Mouse (Mus musculus) B cell, adult 62 days (primary cell): Measurements from ENCODE around the gene Camkk1. TPM values are rescaled to one million over a fixed set of nuclear protein-coding genes. Genes with fewer than 3 reads are reported as not detected.

Experiments used
- total RNA-seq: library from RNA; stranded (reverse); gene quantifications from 4 replicates; pipeline ENCODE4 v1.2.4, GENCODE M21; 2023

Gene Camkk1
- total RNA-seq, result 3.4 to 4.2 TPM (median 3.6 TPM) in 4 replicates

DNA sequence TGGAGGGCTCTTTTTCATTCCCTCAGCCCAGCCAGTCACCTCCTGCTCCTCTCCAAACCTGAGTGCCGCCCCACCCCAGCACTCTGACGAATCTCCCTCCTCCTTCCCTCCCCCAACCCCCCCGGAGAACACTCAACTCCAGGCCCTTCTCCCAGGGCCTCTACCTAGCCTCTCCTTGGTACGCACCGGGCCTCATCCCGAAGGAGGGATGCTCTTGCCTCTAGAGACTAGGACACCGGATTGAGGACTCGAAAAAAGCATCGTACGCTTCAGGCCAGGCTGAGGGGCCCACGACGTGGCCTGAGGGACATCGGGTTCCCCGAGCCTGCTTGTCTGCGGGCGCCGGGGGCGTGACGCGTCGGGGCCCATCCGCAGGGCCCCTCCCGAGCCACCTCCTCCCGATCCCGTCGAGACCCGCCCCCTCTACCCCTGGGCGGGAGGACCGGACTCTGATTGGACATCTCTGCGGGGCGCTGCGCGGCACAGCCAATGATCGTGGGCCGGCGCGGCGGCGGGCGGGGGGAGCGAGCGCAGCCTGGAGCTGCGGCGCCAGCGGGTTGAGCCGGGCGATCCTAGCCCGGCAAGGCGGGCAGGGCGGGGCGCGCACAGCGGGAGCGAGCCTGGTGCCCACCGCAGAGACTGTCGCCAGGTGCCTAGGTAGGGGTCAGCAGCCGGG, at the start of gene Camkk1:
TSS of gene Camkk1 (plus strand) at position 538 of the 676 bp plus-strand sequence.

DNA sequence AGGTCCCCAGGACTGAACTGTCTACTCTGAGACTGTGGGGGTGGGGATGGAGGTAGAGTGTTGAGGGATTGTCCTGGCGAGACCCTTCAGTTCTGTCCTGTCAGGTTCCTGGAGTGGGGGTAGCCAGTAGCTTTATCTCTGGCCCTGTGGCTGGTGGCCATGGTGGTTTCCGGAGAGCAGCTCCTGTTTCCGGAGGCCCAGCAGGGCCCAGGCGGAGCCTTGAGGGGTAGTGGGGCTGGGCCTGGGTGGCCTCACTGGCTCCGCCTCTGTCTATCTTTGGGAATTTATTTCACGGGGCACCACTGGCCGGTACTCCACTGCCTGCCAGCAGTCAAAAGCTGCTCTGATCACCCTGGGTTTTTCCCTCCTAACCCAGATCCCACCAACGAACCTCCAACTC, 20.0 kb upstream of the Camkk1 start, which contains the start of gene P2rx1:
TSS of gene P2rx1 (plus strand) at position 333 of the 400 bp plus-strand sequence.

DNA sequence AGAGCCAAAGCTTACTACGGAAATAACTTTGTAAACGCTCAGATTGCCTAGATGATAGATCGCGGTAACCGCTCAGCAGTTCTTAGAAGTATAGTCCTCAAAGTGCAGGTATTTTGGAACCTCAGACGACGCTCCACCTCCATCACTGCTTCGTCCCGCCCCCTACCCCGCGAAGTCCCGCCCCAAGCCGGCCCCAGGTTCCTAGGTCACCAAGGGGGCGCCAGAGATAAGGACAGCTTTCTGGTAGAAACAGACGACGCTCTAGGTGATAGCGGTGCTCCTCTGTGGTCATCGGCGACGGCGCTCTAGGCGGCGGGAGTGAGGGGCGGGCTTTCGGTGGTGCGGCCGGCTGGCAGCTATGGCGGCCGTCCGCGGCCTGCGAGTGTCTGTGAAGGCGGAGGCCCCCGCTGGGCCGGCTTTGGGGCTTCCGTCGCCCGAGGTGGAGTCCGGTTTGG, 28.8 kb downstream of the Camkk1 start, which contains the start of gene Ncbp3:
TSS of gene Ncbp3 (plus strand) at position 242 of the 455 bp plus-strand sequence.

DNA sequence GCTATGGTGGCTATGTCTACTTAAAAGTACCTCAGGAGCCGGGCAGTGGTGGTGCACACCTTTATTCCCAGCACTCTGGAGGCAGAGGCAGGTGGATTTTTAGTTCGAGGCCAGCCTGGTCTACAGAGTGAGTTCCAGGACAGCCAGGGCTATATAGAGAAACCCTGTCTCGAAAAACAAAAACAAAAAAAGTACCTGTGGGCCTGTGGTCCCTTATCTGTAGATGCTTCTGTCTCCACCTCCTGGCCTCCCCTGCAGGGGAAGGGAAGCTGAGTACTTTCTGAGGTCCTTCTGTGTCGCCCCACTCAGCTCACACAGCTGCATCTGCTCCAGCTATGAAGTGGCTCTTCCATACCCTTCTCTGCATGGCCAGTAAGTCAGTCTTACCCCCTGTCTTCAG, 71.5 kb downstream of the Camkk1 start, which contains the start of gene Itgae:
TSS of gene Itgae (plus strand) at position 301 of the 400 bp plus-strand sequence.

Other genes starting within 250 kb of the Camkk1 start
- 4.7 to 6.9 TPM (median 6.0 TPM) in 4 replicates for gene Cyb5d2, start 222.9 kb upstream of the Camkk1 start, total RNA-seq
- 88.1 to 91.1 TPM (median 88.7 TPM) in 4 replicates for gene Zzef1, start 222.8 kb upstream of the Camkk1 start, total RNA-seq
- 512 to 528 TPM (median 517 TPM) in 4 replicates for gene Atp2a3, start 57.8 kb upstream of the Camkk1 start, total RNA-seq
- 2.2 to 4.8 TPM (median 3.6 TPM) in 4 replicates for gene P2rx1, start 19.9 kb upstream of the Camkk1 start, total RNA-seq
- 16.0 to 19.1 TPM (median 17.8 TPM) in 4 replicates for gene Ncbp3, start 28.8 kb downstream of the Camkk1 start, total RNA-seq
- 0.18 to 0.22 TPM in 2 of 4 replicates, not detected in the others for gene Itgae, start 71.6 kb downstream of the Camkk1 start, total RNA-seq
- gene Haspin, start 119.3 kb downstream of the Camkk1 start, total RNA-seq, result 2.9 to 3.3 TPM (median 3.0 TPM) in 4 replicates
- not detected in 4 replicates for gene P2rx5, start 141.4 kb downstream of the Camkk1 start, total RNA-seq
- gene Emc6, start 158.0 kb downstream of the Camkk1 start, total RNA-seq, result 42.2 to 60.2 TPM (median 52.3 TPM) in 4 replicates
- gene Tax1bp3, start 158.1 kb downstream of the Camkk1 start, total RNA-seq, result 5.1 to 7.1 TPM (median 5.8 TPM) in 4 replicates
- 24.3 to 32.7 TPM (median 26.7 TPM) in 4 replicates for gene Ctns, start 180.0 kb downstream of the Camkk1 start, total RNA-seq
- 2.0 to 3.2 TPM (median 2.9 TPM) in 4 replicates for gene Shpk, start 180.5 kb downstream of the Camkk1 start, total RNA-seq
- gene Trpv1, start 215.3 kb downstream of the Camkk1 start, total RNA-seq, result not detected in 4 replicates
- gene Trpv3, start 248.4 kb downstream of the Camkk1 start, total RNA-seq, result not detected in 4 replicates